Mouse (Mus musculus) liver, adult 2 months (tissue): ENCODE data around the gene Mog. TPM values are rescaled to one million over a fixed set of nuclear protein-coding genes. Genes with fewer than 3 reads are reported as not detected.

Source experiments
- DNase-seq: peaks from one replicate; pipeline ENCODE4 v3.0.0-alpha.2; 2011; ENCODE audit warnings: low read depth, low spot score; ENCODE audit errors: extremely low read depth
- H3K27ac ChIP-seq: fragments of 200-500 bp; replicated peaks from 2 replicates; pipeline ENCODE4 v1.5.1; 2012; ENCODE audit warnings: low read depth, mild to moderate bottlenecking, control low read depth, inconsistent platforms, low read length; ENCODE audit not compliant: insufficient read depth
- H3K27me3 ChIP-seq: fragments of 200-500 bp; 2 replicates; pipeline ENCODE4 v1.6.1; 2012; ENCODE audit warnings: mild to moderate bottlenecking, moderate library complexity, low read length, inconsistent platforms; ENCODE audit not compliant: control insufficient read depth, insufficient read depth
- H3K36me3 ChIP-seq: fragments of 200-500 bp; 2 replicates; pipeline ENCODE4 v1.6.1; 2012; ENCODE audit warnings: low read length, inconsistent platforms; ENCODE audit not compliant: control insufficient read depth, insufficient read depth
- H3K4me1 ChIP-seq: fragments of 200-500 bp; 2 replicates; pipeline ENCODE4 v1.6.1; 2011; ENCODE audit warnings: low read length; ENCODE audit not compliant: control insufficient read depth, insufficient read depth
- H3K4me3 ChIP-seq: fragments of 200-500 bp; 2 replicates; pipeline ENCODE4 v1.5.1; 2011; ENCODE audit warnings: low read depth, mild to moderate bottlenecking, control low read depth, low read length, moderate library complexity; ENCODE audit not compliant: insufficient read depth
- H3K79me2 ChIP-seq: fragments of 200-500 bp; 2 replicates; pipeline ENCODE4 v1.6.1; 2012; ENCODE audit warnings: inconsistent platforms, mild to moderate bottlenecking, low read length, moderate library complexity; ENCODE audit not compliant: control insufficient read depth, insufficient read depth
- H3K9ac ChIP-seq: fragments of 200-500 bp; 2 replicates; pipeline ENCODE4 v1.6.1; 2012; ENCODE audit warnings: low read depth, mild to moderate bottlenecking, control low read depth, inconsistent platforms, low read length
- CTCF ChIP-seq: fragments of 200-500 bp; IDR thresholded peaks from 2 replicates; pipeline ENCODE4 v1.5.1; 2011; ENCODE audit warnings: low read depth, low read length, control low read depth
- POLR2A ChIP-seq: fragments of 200-500 bp; IDR thresholded peaks from 2 replicates; pipeline ENCODE4 v1.6.1; 2011; ENCODE audit warnings: low read length, control low read depth; ENCODE audit not compliant: insufficient read depth; ENCODE audit errors: extremely low read depth
- WGBS: fragments of 180-500 bp; shearing (Covaris S2); methylation state at CpG from one replicate; pipeline ENCODE4 v1.1.7; 2018; 5-methylcytosine and 5-hydroxymethylcytosine counted together
- polyA plus RNA-seq: library from polyadenylated mRNA; depleted of rRNA; stranded (reverse); fragments of >200 nt; gene quantifications from 2 replicates; pipeline ENCODE4 v1.2.3, GENCODE M21; 2012
- total RNA-seq: library from RNA; depleted of rRNA; stranded (reverse); fragments of >200 nt; gene quantifications from 2 replicates; pipeline ENCODE4 v1.2.3, GENCODE M21; 2014

The Mog gene
- total and polyA plus RNA-seq, 2 experiments = not detected

GRCm38 (mm10) chr17:36982253-36983155 lies 40.7 kb downstream of the Mog start:
- Histone ChIP-seq H3K27me3 (peaks cover 3% of the 10 kb centered on the region; the same call in 1 of the 2 replicates), H3K79me2 (no peaks in the 10 kb centered on the region), H3K9ac (no peak overlapping the region), H3K27ac (no peak overlapping the region), H3K36me3 (no peaks in the 10 kb centered on the region), H3K4me3 (no peak overlapping the region), H3K4me1 (no peaks in the 10 kb centered on the region)
- WGBS = 70% methylated on average over 5 of the region's 5 CpGs
- TF ChIP-seq POLR2A (no peak), CTCF (no peak)
- no peak for DNase-seq

DNA sequence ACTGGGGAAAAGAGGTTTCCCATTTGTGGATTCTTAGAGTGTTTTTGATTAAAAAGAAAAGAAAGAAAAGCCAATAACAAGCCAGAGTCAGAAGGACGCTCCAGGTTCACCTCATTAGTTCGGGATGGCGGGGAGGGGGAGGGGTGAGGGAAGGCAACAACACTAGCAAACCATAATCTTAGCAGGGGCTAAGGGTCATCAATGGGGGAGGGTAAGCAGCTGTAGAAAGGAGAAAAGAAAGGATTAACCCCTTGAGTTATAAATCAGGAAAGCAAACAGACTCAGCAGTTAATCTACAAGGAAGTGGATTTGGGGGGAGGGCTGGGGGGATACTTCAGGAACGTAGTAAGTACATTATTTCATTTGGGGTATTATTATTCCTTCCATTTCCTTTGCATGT lies 41.4 kb downstream of the Mog start:
- DNase-seq = no peak
- TF ChIP-seq POLR2A = no peak
- TF ChIP-seq CTCF = no peak
- H3K27me3 ChIP-seq = peaks cover 3% of the 10 kb centered on the region; the same call in 1 of the 2 replicates
- WGBS = 28% methylated on average over 4 of the region's 4 CpGs
- H3K9ac ChIP-seq = no peak overlapping the region
- H3K4me1 ChIP-seq = no peaks in the 10 kb centered on the region
- H3K36me3 ChIP-seq = no peaks in the 10 kb centered on the region
- no peaks in the 10 kb centered on the region for H3K79me2 ChIP-seq
- H3K4me3 ChIP-seq = no peak overlapping the region
- H3K27ac ChIP-seq = no peak overlapping the region

DNA sequence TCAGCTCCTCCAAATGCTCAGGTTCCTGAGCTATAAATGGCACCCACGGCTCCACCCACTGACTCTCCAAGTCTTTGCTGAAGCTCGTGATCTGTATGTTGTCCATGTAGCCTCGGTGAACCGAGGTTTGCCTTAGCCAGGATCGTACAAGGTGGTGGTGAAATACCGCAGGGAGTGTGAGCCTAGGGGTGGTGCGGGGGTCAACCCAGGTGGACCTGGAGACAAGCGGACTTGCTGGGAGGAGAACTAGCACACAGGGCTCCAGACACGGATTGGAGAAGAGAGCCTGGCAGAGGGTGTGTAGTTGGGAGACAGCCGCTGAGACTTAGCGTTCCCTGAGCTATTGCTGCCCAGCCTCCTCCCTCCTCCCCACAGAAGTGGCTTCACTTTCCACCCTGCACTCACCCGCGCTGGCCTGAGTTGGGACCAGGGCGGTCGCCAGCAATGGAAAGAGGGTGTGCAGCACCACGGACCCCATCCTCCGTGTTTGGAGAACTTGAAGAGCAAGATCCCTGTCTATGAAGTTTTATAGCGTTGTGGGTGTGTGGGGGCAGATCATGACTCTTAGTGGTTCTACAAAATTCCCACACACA lies 41.9 kb downstream of the Mog start, which contains the start of gene 2410137M14Rik:
Gene 2410137M14Rik, minus strand, starts transcription at position 17 of the 593 bp plus-strand sequence.
- Histone ChIP-seq H3K4me1 (no peaks in the 10 kb centered on the region), H3K27me3 (peaks cover 3% of the 10 kb centered on the region; the same call in 1 of the 2 replicates), H3K79me2 (no peaks in the 10 kb centered on the region), H3K4me3 (no peak within 1 kb of the TSS), H3K9ac (no peak within 1 kb of the TSS), H3K27ac (no peak within 1 kb of the TSS), H3K36me3 (no peaks in the 10 kb centered on the region)
- WGBS = 16% methylated on average over 18 of the region's 18 CpGs
- no peak for DNase-seq
- TF ChIP-seq POLR2A = no peak
- TF ChIP-seq CTCF = no peak

- Histone ChIP-seq H3K27me3 (no peaks in the 10 kb centered on the region), H3K9ac (no peak overlapping the region), H3K27ac (no peak overlapping the region), H3K36me3 (no peaks in the 10 kb centered on the region), H3K4me1 (no peaks in the 10 kb centered on the region), H3K79me2 (no peaks in the 10 kb centered on the region), H3K4me3 (no peak overlapping the region)
- TF ChIP-seq CTCF (no peak), POLR2A (no peak)
- no peak for DNase-seq
- WGBS = 75% methylated on average over 8 of the region's 8 CpGs
Observed at GRCm38 (mm10) chr17:36973271-36973787, 49.9 kb downstream of the Mog start.

DNA sequence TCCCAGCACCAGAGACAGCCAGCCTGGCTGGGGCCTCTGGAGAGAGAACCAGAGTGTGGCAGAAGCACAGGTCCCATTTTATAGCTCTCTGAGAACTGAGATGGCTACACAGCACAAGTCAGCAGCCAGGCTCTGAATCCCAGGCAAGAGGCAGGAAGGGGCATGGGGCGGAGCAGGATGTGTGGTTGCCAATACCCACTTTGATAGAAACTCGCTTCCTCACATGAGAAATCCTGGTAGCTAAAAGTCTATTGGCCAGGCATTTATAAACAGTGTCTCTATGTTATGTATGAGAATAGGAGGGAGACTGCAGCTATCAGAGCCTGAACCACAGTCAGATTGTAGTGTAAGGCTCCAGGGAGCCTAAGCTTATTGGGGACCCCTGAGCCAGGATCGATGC lies 50.4 kb downstream of the Mog start:
- TF ChIP-seq CTCF (no peak), POLR2A (no peak)
- no peaks in the 10 kb centered on the region for H3K4me1 ChIP-seq
- 77% methylated on average over 3 of the region's 3 CpGs for WGBS
- H3K36me3 ChIP-seq = no peaks in the 10 kb centered on the region
- no peak for DNase-seq
- H3K79me2 ChIP-seq = no peaks in the 10 kb centered on the region
- no peak overlapping the region for H3K9ac ChIP-seq
- H3K27ac ChIP-seq = no peak overlapping the region
- no peaks in the 10 kb centered on the region for H3K27me3 ChIP-seq
- H3K4me3 ChIP-seq = no peak overlapping the region
